Mouse (Mus musculus) liver, embryonic 14.5 days (tissue): ENCODE data around the gene Topbp1. TPM values are rescaled to one million over a fixed set of nuclear protein-coding genes. Genes with fewer than 3 reads are reported as not detected.

ENCODE experiments used
- ATAC-seq: fragments of 200-750 bp; cut with Nextera tagmentation; 2 replicates; pipeline ENCODE4 v1.8.0; 2017; ENCODE audit warnings: moderate number of reproducible peaks, mild to moderate bottlenecking, moderate library complexity; ENCODE audit not compliant: insufficient read depth
- DNase-seq, 3 experiments: peaks; one replicate each; pipeline ENCODE4 v3.0.0-alpha.2; 2012 to 2013; ENCODE audit warnings: low read depth in 3 of 3, low spot score in 3 of 3
- H3K27ac ChIP-seq: fragments of 300-500 bp; sonication (generic); 2 replicates; pipeline ENCODE4 v1.5.1; 2014; ENCODE audit warnings: moderate library complexity, mild to moderate bottlenecking, control low read depth, inconsistent platforms
- H3K27me3 ChIP-seq: fragments of 300-500 bp; sonication (generic); 2 replicates; pipeline ENCODE4 v1.6.1; 2014; ENCODE audit warnings: mild to moderate bottlenecking, low read length, moderate library complexity; ENCODE audit not compliant: control insufficient read depth, insufficient read depth
- H3K36me3 ChIP-seq: fragments of 300-500 bp; sonication (generic); replicated peaks from 2 replicates; pipeline ENCODE4 v1.6.1; 2014; ENCODE audit warnings: low read depth; ENCODE audit not compliant: control insufficient read depth, insufficient read depth
- H3K4me1 ChIP-seq, 2 experiments: fragments of 200-500 bp in 1 of 2; fragments of 300-500 bp in 1 of 2; sonication (generic) in 1 of 2; replicated peaks; 2 replicates each; pipeline ENCODE4 v1.6.1; 2012 to 2014; ENCODE audit warnings: antibody characterized with exemption in 1 of 2, inconsistent platforms in 1 of 2, low read length in 1 of 2; ENCODE audit not compliant: control insufficient read depth in 2 of 2, insufficient read depth in 2 of 2
- H3K4me2 ChIP-seq: fragments of 300-500 bp; sonication (generic); 2 replicates; pipeline ENCODE4 v1.6.1; 2014; ENCODE audit warnings: low read depth, mild to moderate bottlenecking, control low read depth, moderate library complexity
- H3K4me3 ChIP-seq, 2 experiments: fragments of 200-500 bp in 1 of 2; fragments of 300-500 bp in 1 of 2; sonication (generic) in 1 of 2; 2 replicates each; pipeline ENCODE4 v1.5.1; 2012 to 2014; ENCODE audit warnings: low read depth in 2 of 2, low read length in 2 of 2, mild to moderate bottlenecking in 2 of 2, control low read depth in 1 of 2, inconsistent platforms in 1 of 2, moderate library complexity in 1 of 2; ENCODE audit not compliant: insufficient read depth in 1 of 2
- H3K9ac ChIP-seq: fragments of 300-500 bp; sonication (generic); replicated peaks from 2 replicates; pipeline ENCODE4 v1.6.1; 2014; ENCODE audit warnings: mild to moderate bottlenecking, control low read depth, moderate library complexity
- H3K9me3 ChIP-seq: fragments of 300-500 bp; sonication (generic); 2 replicates; pipeline ENCODE4 v1.6.1; 2016; ENCODE audit warnings: low read length, mixed read lengths; ENCODE audit not compliant: control insufficient read depth
- CTCF ChIP-seq: IDR thresholded peaks from 2 replicates; pipeline ENCODE4 v1.5.1; 2016; ENCODE audit warnings: antibody characterized with exemption, low read depth, control low read depth
- EP300 ChIP-seq: IDR thresholded peaks from 2 replicates; pipeline ENCODE4 v1.6.1; 2016; ENCODE audit warnings: antibody characterized with exemption, low read depth
- WGBS: fragments of 180-500 bp; shearing (Covaris S2); extraction: QIAGEN DNeasy Blood & Tissue Kit; methylation state at CpG from one replicate; pipeline ENCODE4 v1.1.7; 2014; ENCODE audit not compliant: insufficient replicate concordance; 5-methylcytosine and 5-hydroxymethylcytosine counted together
- polyA plus RNA-seq, 2 experiments: library from polyadenylated mRNA; depleted of rRNA in 1 of 2; stranded (reverse) in 1 of 2; unstranded in 1 of 2; fragments of >200 nt; fragmentation: Nextera tagmentation in 1 of 2; extraction: Ambion mirVana in 1 of 2; gene quantifications; 2 replicates each; pipeline versions ENCODE4 v1.2.1 to v1.2.3; 2012 to 2014

Gene Topbp1
- polyA plus RNA-seq, 2 experiments = 36.4 to 43.3 TPM

DNA sequence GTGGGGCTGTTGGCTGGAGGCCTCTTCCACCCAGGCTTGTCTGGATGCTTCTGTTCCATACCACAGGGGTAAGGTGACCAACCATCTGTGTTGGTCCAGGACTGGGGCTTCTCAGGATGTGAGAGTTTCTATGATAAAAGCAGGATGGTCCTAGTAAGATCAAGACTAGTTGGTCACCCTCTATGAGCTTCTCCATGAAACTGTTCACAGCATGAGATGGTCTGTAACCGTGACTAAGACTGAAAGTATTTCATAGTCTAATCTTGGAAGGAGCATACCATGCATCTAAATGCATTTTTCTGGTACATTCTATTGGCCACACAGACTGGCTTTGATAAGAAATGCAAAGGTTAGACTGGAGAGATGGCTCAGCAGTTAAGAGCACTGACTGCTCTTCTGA lies 78.6 kb downstream of the Topbp1 start:
- Histone ChIP-seq H3K4me1 (no peaks in the 10 kb centered on the region), H3K4me2 (no peak overlapping the region), H3K9ac (no peak overlapping the region), H3K9me3 (no peaks in the 10 kb centered on the region), H3K27ac (no peak overlapping the region), H3K36me3 (no peaks in the 10 kb centered on the region), H3K4me3 (no peak overlapping the region), H3K27me3 (no peaks in the 10 kb centered on the region)
- WGBS = 60% methylated on average over 1 of the region's 1 CpGs
- no peak for DNase-seq
- ATAC-seq = no peak
- TF ChIP-seq EP300 (no peak), CTCF (no peak)

- Histone ChIP-seq H3K27ac (no peak overlapping the region), H3K4me2 (no peak overlapping the region), H3K9ac (no peak overlapping the region), H3K4me1 (no peaks in the 10 kb centered on the region), H3K27me3 (no peaks in the 10 kb centered on the region), H3K4me3 (no peak overlapping the region), H3K9me3 (no peaks in the 10 kb centered on the region), H3K36me3 (no peaks in the 10 kb centered on the region)
- TF ChIP-seq EP300 = no peak
- TF ChIP-seq CTCF = no peak
- 54% methylated on average over 4 of the region's 4 CpGs for WGBS
- no peak for DNase-seq
- no peak for ATAC-seq
Observed at GRCm38 (mm10) chr9:103384141-103384796, 79.3 kb downstream of the Topbp1 start.

GRCm38 (mm10) chr9:103385600-103385999 lies 80.6 kb downstream of the Topbp1 start:
- ATAC-seq (no peak), DNase-seq (no peak)
- 9% methylated on average over 1 of the region's 1 CpGs for WGBS
- Histone ChIP-seq H3K4me2 (no peak overlapping the region), H3K9ac (no peak overlapping the region), H3K4me3 (no peak overlapping the region), H3K36me3 (no peaks in the 10 kb centered on the region), H3K27ac (no peak overlapping the region), H3K9me3 (no peaks in the 10 kb centered on the region), H3K4me1 (no peaks in the 10 kb centered on the region), H3K27me3 (no peaks in the 10 kb centered on the region)
- TF ChIP-seq EP300 (no peak), CTCF (no peak)

DNA sequence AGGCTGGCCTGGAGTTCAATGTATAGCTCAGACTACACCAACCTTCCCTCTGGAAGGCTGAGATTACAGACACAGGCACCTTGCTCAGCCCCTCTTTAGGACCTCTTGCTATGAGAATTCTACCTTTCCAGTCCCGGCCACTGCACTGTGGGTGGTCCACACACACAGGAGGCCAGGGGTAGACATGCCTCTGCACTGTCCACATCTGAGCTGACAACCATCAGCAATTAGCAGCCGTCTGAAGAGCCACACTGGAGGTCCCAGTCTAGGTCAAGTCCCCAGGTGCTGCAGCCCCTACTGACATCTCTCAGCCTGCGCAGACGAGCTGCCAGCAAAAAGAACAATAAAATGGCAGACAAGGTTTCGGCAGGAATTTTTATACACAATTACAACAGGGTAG lies 81.6 kb downstream of the Topbp1 start:
- Histone ChIP-seq H3K27ac (no peak overlapping the region), H3K9ac (no peak overlapping the region), H3K4me2 (no peak overlapping the region), H3K4me1 (no peaks in the 10 kb centered on the region), H3K9me3 (no peaks in the 10 kb centered on the region), H3K36me3 (no peaks in the 10 kb centered on the region), H3K4me3 (no peak overlapping the region), H3K27me3 (no peaks in the 10 kb centered on the region)
- TF ChIP-seq EP300 (no peak), CTCF (no peak)
- ATAC-seq (no peak), DNase-seq (no peak)
- WGBS = 69% methylated on average over 5 of the region's 5 CpGs

GRCm38 (mm10) chr9:103387011-103387653 lies 82.1 kb downstream of the Topbp1 start:
- H3K4me1 ChIP-seq = no peaks in the 10 kb centered on the region
- no peaks in the 10 kb centered on the region for H3K27me3 ChIP-seq
- no peaks in the 10 kb centered on the region for H3K9me3 ChIP-seq
- no peak overlapping the region for H3K27ac ChIP-seq
- TF ChIP-seq EP300 (no peak), CTCF (no peak)
- H3K4me2 ChIP-seq = no peak overlapping the region
- no peaks in the 10 kb centered on the region for H3K36me3 ChIP-seq
- H3K9ac ChIP-seq = no peak overlapping the region
- ATAC-seq (no peak), DNase-seq (no peak)
- 62% methylated on average over 10 of the region's 10 CpGs for WGBS
- H3K4me3 ChIP-seq = no peak overlapping the region
